Mouse (Mus musculus): ENCODE results near the gene 3100002H09Rik. TPM values are rescaled to one million over a fixed set of nuclear protein-coding genes. Genes with fewer than 3 reads are reported as not detected.

The 3100002H09Rik gene
- polyA plus RNA-seq, 1 experiment from 2014 or later: not detected

DNA sequence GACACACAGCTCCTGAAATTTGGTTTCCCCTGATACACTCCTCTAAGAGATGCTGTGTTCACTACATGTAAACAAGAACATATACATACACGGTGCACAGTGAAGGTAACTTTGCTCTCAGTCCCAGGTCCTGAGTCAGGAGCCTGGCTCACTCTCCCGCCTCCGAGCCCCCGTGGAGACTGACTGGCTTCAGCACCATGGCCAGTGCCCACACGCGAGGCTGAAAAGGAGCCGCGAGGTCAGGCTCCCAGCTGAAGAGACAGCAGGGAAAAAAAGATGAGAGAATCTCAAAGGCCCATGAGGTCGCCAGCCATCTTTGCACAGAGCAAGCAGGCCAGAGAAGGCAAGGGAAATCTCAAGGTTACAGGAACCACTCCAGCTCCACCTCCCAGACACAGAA is 22.7 kb upstream of the 3100002H09Rik start:
- ATAC-seq (ENCODE audit: low FRiP score): no peak
- 9% methylated on average over 9 of the region's 9 CpGs for WGBS

DNA sequence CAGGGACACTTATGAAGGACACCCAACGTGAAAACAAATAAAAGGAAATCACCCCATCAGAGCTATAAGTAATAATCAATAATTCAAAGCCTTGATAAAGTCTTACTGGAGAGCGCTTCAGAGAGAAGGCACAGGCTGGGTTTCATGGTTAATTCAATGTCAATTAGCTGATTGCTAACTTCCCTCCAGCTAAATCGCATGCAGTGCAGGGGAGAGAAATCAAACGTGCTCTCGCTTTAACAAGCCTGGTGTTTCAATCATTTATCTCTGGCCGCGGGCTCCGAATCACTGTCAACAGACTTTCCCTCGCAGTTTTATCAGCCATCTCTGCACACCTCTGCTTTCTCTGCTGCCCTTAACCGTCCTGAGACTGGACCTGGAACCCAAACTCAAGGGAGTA is 22.3 kb upstream of the 3100002H09Rik start:
- H3K27me3 ChIP-seq: peaks cover 30% of the 10 kb centered on the region
- H3K4me1 ChIP-seq (replicated peaks): peaks cover 15% of the 10 kb centered on the region; the same call in 1 of the 2 replicates
- H3K9ac ChIP-seq: no peak overlapping the region
- 48% methylated on average over 10 of the region's 10 CpGs for WGBS
- no peak overlapping the region for H3K4me3 ChIP-seq
- no peak overlapping the region for H3K27ac ChIP-seq
- no peak for ATAC-seq (ENCODE audit: low FRiP score)
- H3K36me3 ChIP-seq: no peaks in the 10 kb centered on the region
- H3K4me2 ChIP-seq: no peak overlapping the region
- H3K9me3 ChIP-seq: no peaks in the 10 kb centered on the region

More for the DNA sequence above, 22.7 kb upstream of the 3100002H09Rik start:
- Histone ChIP-seq H3K36me3 (no peaks in the 10 kb centered on the region), H3K9ac (no peak overlapping the region), H3K27ac (no peak overlapping the region), H3K4me1 (replicated peaks) (peaks cover 15% of the 10 kb centered on the region; the same call in 1 of the 2 replicates), H3K4me3 (no peak overlapping the region), H3K27me3 (peaks cover 33% of the 10 kb centered on the region), H3K4me2 (no peak overlapping the region), H3K9me3 (no peaks in the 10 kb centered on the region)

DNA sequence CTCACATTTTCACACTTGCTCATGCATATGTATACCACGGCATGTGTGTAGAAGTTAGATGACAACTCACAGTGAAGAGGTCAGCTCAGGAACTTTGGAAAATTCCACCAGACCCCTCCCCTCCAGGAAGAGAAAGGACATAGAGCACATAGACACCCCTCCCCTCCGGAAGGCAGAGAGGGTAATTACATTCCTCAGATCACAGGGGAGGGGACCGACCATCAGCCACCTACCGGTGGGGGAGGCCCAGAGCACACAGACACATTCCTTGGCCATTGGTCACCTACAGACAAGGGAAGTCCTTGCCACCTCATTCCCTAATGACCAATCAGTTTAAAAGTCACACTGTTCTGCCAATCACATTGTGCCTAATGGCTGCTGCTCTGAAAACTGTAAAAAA is 20.9 kb upstream of the 3100002H09Rik start:
- Histone ChIP-seq H3K27ac (no peak overlapping the region), H3K4me2 (no peak overlapping the region), H3K4me3 (no peak overlapping the region), H3K4me1 (replicated peaks) (peaks cover 20% of the 10 kb centered on the region), H3K9me3 (no peaks in the 10 kb centered on the region), H3K36me3 (no peaks in the 10 kb centered on the region), H3K9ac (no peak overlapping the region), H3K27me3 (peaks cover 25% of the 10 kb centered on the region)
- no peak for ATAC-seq (ENCODE audit: low FRiP score)
- 45% methylated on average over 4 of the region's 4 CpGs for WGBS

DNA sequence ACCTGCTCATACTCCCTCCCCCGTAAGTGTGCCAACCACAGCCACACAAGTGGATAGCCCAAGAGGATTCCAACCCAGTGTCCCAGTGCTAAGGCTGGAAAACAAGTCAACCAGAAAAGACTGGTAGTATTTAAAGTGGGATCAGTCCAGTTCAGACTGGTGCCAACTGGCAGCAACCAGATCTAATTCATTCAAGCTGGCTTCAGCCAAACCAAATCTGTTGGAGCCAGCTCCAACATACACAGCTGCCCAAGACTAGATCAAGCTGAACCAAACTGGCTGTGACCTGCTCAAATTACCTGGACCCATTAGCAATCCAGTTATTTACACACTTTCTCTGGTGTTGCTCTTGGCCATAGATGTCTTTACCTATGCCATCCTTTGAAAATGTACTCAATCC is 16.2 kb upstream of the 3100002H09Rik start:
- no peak overlapping the region for H3K4me3 ChIP-seq
- H3K9ac ChIP-seq: no peak overlapping the region
- no peak overlapping the region for H3K27ac ChIP-seq
- H3K4me2 ChIP-seq: no peak overlapping the region
- ATAC-seq (ENCODE audit: low FRiP score): 0 out of 2 replicates have a peak, but pooled peaks have one; percentile 57
- H3K36me3 ChIP-seq: no peaks in the 10 kb centered on the region
- no peaks in the 10 kb centered on the region for H3K9me3 ChIP-seq
- WGBS: 38% methylated on average over 1 of the region's 1 CpGs
- peaks cover 11% of the 10 kb centered on the region; the same call in 1 of the 2 replicates for H3K27me3 ChIP-seq
- H3K4me1 ChIP-seq (replicated peaks): peaks cover 22% of the 10 kb centered on the region

DNA sequence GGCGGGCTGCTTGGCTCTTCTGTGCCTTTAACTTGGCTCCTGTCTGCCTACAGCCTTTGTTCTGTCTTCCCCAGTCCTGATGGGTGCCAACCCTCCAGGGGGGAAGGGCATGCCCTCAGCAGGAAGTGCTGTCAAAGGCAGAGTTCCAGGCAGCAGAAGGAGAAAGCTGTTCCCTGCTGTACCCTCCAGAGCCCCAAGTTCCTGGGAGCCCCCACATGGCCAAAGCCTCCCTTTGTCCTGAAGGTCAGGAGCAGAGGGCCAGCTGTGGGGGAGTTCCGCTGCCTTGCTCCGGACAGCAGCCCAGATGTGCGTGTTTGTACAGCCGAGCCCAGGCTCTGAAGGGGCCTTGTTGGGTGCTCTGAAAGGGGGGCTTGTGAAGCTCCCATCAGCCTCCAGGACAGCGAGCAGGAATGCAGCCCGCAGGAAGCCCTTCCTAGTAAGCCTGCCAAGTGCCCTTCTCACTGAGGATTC is 13.5 kb upstream of the 3100002H09Rik start:
- H3K27me3 ChIP-seq: peaks cover 18% of the 10 kb centered on the region; the same call in 1 of the 2 replicates
- no peak overlapping the region for H3K9ac ChIP-seq
- H3K4me3 ChIP-seq: no peak overlapping the region
- H3K4me2 ChIP-seq: no peak overlapping the region
- H3K4me1 ChIP-seq (replicated peaks): peaks cover 31% of the 10 kb centered on the region
- no peak for ATAC-seq (ENCODE audit: low FRiP score)
- peak overlapping the region; percentile 9; the same call in 1 of the 2 replicates for H3K27ac ChIP-seq
- H3K36me3 ChIP-seq: no peaks in the 10 kb centered on the region
- H3K9me3 ChIP-seq: no peaks in the 10 kb centered on the region
- 27% methylated on average over 7 of the region's 7 CpGs for WGBS

DNA sequence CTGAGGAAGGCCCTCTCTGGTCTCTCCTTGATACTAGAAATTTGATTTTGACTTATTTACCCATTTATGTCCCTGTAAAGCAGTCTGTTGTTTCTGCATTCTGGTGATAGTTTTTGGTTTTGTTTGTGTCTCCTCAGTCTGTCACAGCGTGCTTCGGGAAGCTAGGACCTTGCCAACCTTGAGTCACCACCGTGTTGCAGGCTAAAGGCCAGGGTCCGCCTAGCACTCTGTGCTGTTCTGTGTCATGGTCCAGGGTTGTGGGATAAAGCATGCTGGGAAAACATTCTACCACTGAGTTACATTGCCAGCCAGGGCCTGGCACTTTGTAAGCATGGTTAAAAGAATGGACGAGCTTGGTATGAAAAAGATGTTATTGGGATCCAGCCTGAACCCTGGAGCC is 12.0 kb upstream of the 3100002H09Rik start:
- peaks cover 37% of the 10 kb centered on the region for H3K4me1 ChIP-seq (replicated peaks)
- H3K4me2 ChIP-seq: no peak overlapping the region
- H3K9me3 ChIP-seq: no peaks in the 10 kb centered on the region
- no peak overlapping the region for H3K27ac ChIP-seq
- H3K27me3 ChIP-seq: peaks cover 15% of the 10 kb centered on the region; the same call in 1 of the 2 replicates
- H3K4me3 ChIP-seq: no peak overlapping the region
- H3K36me3 ChIP-seq: no peaks in the 10 kb centered on the region
- ATAC-seq (ENCODE audit: low FRiP score): no peak
- 96% methylated on average over 5 of the region's 5 CpGs for WGBS
- no peak overlapping the region for H3K9ac ChIP-seq

DNA sequence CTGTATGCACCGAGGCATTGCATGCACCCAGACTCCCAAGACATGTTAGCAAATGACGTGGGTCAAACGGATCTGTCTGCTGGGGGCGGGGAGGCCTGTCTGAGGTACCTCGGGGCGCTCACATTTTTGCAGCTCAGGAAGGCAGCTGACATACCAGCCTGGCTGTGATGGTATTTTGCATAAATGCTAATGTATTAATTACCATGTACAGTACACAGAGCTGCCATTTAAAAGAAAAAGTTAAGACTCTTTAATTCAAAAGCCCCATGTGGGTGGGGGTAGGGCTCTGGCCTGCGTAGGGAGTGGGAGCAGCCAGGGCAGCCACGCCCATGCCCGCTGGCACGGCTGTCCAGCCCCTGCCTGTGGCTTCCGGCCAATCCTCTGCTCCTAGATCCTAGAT is 10.8 kb upstream of the 3100002H09Rik start:
- Histone ChIP-seq H3K4me2 (no peak overlapping the region), H3K4me3 (no peak overlapping the region), H3K9ac (no peak overlapping the region), H3K27me3 (0 out of 2 replicates have a peak, but pooled peaks cover 11% of the 10 kb centered on the region), H3K36me3 (no peaks in the 10 kb centered on the region), H3K4me1 (replicated peaks) (peaks cover 43% of the 10 kb centered on the region), H3K9me3 (no peaks in the 10 kb centered on the region), H3K27ac (no peak overlapping the region)
- 0 out of 2 replicates have a peak, but pooled peaks have one; percentile 9 for ATAC-seq (ENCODE audit: low FRiP score)
- WGBS: 50% methylated on average over 11 of the region's 11 CpGs

DNA sequence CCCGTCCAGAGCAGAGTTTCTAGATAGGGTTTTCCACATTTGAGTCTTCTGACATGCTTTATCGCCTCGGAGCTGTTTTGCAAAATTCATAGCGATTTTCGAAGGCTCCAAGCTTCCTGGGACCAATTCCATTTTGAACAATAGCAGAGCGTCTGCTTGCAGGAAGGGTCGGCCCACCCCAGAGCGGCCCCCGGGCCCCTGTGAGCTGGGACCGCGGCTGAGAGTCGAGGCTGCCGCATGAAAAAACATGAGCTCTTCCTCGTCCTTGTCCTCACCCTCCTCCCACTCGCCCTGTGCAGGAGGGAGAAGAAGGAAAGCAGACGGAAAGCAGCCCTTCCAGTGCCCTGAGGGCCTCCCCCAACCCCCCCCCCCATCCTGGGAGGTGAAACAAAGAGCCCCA is 8.0 kb upstream of the 3100002H09Rik start:
- ATAC-seq (ENCODE audit: low FRiP score): no peak
- H3K4me1 ChIP-seq (replicated peaks): peaks cover 45% of the 10 kb centered on the region
- WGBS: 5% methylated on average over 16 of the region's 16 CpGs
- H3K9me3 ChIP-seq: no peaks in the 10 kb centered on the region
- H3K27ac ChIP-seq: no peak overlapping the region
- H3K9ac ChIP-seq: peak overlapping the region; percentile 55
- H3K4me3 ChIP-seq: no peak overlapping the region
- no peaks in the 10 kb centered on the region for H3K36me3 ChIP-seq
- peak overlapping the region; percentile 25; the same call in 1 of the 2 replicates for H3K4me2 ChIP-seq
- H3K27me3 ChIP-seq: 0 out of 2 replicates have a peak, but pooled peaks cover 8% of the 10 kb centered on the region

DNA sequence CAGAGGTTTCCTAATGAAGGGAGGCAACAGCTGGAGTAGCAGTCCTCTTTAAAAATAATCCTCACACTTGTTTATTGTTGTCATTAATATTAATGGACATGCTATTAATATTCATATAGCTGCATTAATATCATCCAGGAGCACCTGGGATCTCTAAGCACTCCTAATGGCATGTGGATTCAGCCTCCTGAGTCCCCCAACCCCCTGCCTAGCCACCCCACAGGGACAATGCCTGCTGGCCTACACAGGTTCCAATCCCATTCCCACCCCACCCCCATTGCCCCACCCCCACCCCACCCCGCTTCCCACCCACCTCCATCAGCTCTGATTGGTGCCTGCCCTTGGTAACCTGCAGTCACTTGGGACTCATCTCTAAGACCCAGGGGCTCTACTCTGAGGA is 6.0 kb upstream of the 3100002H09Rik start:
- no peaks in the 10 kb centered on the region for H3K9me3 ChIP-seq
- H3K27me3 ChIP-seq: 0 out of 2 replicates have a peak, but pooled peaks cover 13% of the 10 kb centered on the region
- no peak overlapping the region for H3K9ac ChIP-seq
- ATAC-seq (ENCODE audit: low FRiP score): no peak
- no peak overlapping the region for H3K4me2 ChIP-seq
- H3K27ac ChIP-seq: peak overlapping the region; percentile 67
- WGBS: 43% methylated on average over 1 of the region's 1 CpGs
- H3K4me3 ChIP-seq: no peak overlapping the region
- H3K4me1 ChIP-seq (replicated peaks): peaks cover 51% of the 10 kb centered on the region
- no peaks in the 10 kb centered on the region for H3K36me3 ChIP-seq

DNA sequence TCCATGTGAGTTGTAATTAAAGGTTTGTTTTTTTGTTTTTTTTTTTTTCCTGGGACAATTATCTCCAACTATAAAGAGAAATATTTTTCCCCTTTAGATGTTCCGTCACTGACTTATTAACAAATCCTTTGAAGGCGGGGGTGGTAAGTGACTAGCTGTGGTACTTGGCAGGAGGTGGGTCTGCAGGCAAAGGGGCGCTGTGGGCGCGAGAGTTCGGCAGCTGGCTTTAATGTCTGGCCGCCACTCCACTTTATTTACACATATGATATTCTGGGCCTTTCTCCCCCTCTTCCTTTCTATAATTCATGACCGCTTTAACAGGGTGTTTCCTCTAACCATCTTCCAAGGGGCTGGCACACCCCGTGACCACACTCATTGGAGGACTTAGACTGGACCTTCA is 5.4 kb upstream of the 3100002H09Rik start:
- no peak overlapping the region for H3K9ac ChIP-seq
- no peaks in the 10 kb centered on the region for H3K36me3 ChIP-seq
- no peak overlapping the region for H3K4me2 ChIP-seq
- H3K4me1 ChIP-seq (replicated peaks): peaks cover 45% of the 10 kb centered on the region
- no peaks in the 10 kb centered on the region for H3K9me3 ChIP-seq
- 0 out of 2 replicates have a peak, but pooled peaks cover 14% of the 10 kb centered on the region for H3K27me3 ChIP-seq
- ATAC-seq (ENCODE audit: low FRiP score): no peak
- H3K4me3 ChIP-seq: no peak overlapping the region
- WGBS: 45% methylated on average over 9 of the region's 9 CpGs
- peak overlapping the region; percentile 67 for H3K27ac ChIP-seq

DNA sequence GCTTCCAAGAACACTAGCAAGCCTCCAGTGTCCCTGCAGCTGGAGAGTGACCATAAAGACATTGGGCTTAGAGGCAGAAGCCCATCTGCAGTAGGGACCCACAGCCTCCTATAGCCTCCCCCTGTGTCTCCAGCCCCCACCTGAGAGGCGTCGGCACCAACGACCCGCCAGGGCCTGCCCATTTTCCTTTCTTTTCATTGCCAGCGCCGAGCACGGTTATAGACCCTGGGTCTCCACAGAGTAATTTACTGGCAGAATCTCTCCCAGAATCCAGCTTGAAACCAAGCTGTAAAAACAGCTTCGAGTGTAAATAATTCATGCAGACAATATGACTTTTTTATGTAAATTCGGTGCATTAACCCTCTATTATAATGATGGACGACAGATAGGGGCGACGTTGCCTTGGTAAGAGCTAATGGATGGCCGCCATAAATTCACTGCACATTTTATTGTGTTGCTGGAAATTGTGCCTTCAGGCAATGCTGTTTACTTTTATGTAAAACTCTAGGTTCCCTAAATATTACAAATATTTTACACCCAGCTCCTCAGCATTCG is 4.9 kb upstream of the 3100002H09Rik start:
- H3K9me3 ChIP-seq: no peaks in the 10 kb centered on the region
- ATAC-seq (ENCODE audit: low FRiP score): peak; percentile 41; the same call in 1 of the 2 replicates
- no peak overlapping the region for H3K9ac ChIP-seq
- 0 out of 2 replicates have a peak, but pooled peaks cover 15% of the 10 kb centered on the region for H3K27me3 ChIP-seq
- H3K4me1 ChIP-seq (replicated peaks): peaks cover 45% of the 10 kb centered on the region
- WGBS: 26% methylated on average over 14 of the region's 14 CpGs
- no peaks in the 10 kb centered on the region for H3K36me3 ChIP-seq
- no peak overlapping the region for H3K4me3 ChIP-seq
- H3K4me2 ChIP-seq: no peak overlapping the region
- H3K27ac ChIP-seq: peak overlapping the region; percentile 63

DNA sequence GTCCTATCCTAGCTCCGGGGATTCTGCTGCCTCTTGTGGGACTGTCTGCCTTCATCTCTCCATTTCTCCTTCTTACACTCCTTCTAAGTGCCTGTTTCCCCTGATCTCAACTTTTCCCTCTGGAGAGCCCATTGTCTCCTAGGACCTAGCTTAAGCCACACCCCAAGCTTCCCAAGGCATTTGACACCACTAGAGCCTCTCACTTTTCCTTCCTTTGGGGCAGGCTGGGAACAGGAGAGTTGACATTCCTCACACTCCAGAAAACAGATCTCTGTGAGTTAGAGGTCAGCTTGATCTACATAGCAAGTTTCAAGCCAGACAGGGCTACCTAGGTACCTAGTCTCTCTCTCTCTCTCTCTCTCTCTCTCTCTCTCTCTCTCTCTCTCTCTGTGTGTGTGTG is 3.6 kb upstream of the 3100002H09Rik start:
- WGBS: 0% methylated on average over 1 of the region's 1 CpGs
- no peak overlapping the region for H3K4me3 ChIP-seq
- no peaks in the 10 kb centered on the region for H3K36me3 ChIP-seq
- 0 out of 2 replicates have a peak, but pooled peaks cover 11% of the 10 kb centered on the region for H3K27me3 ChIP-seq
- ATAC-seq (ENCODE audit: low FRiP score): no peak
- peaks cover 47% of the 10 kb centered on the region for H3K4me1 ChIP-seq (replicated peaks)
- no peaks in the 10 kb centered on the region for H3K9me3 ChIP-seq
- H3K9ac ChIP-seq: no peak overlapping the region
- no peak overlapping the region for H3K4me2 ChIP-seq
- H3K27ac ChIP-seq: no peak overlapping the region

DNA sequence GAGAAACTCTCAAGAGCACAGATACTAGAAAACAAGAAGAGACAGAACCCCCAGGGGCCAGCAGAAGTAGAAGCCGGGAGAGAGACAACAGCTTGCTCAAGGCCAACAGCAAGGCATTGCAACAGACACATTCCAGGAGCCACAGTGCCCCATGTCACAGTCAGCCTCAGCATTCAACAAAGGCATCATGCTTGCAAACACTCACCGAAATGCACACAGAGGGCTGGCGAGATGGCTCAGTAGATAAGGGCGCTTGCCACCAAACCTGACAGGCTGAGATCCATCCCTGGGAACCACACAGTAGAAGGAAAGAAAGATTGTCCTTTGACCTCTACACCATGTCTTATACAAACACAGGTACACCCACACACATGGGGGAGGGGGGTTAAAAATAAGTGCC is 1.2 kb upstream of the 3100002H09Rik start:
- Histone ChIP-seq H3K4me2 (no peak overlapping the region), H3K36me3 (no peaks in the 10 kb centered on the region), H3K4me3 (no peak overlapping the region), H3K27ac (no peak overlapping the region), H3K27me3 (peaks cover 26% of the 10 kb centered on the region; the same call in 1 of the 2 replicates), H3K9ac (no peak overlapping the region), H3K4me1 (replicated peaks) (peaks cover 33% of the 10 kb centered on the region), H3K9me3 (no peaks in the 10 kb centered on the region)
- ATAC-seq (ENCODE audit: low FRiP score): no peak
- WGBS: 74% methylated on average over 4 of the region's 4 CpGs

All from hindbrain, embryonic 13.5 days (tissue).